ENCODE assay signal across 19 mouse cellular contexts in genomic region chr5:97857101-97857500, GRCm38 (mm10).
DNase-seq lines count a peak whose midpoint lies in the region; TF ChIP-seq lines count a peak whose summit lies in the region.
"Had no signal": no experiment of that assay in that cellular context is flagged by ENCODE, and none has a peak within 500 bp of the region (broad histone marks: within the 10 kb centered on the region; RNA-seq: fewer than 3 reads in every experiment).

No protein-coding gene starts in this region.

- no peaks in the 10 kb centered on the region for H3K27me3 ChIP-seq in forebrain, embryonic 10.5 days (ENCODE audit: poor library complexity, severe bottlenecking)
- H3K27me3 ChIP-seq: embryonic facial prominence, embryonic 12.5 days; forebrain, embryonic 12.5 days; hindbrain, embryonic 12.5 days had no signal

- peak; percentile 46 for DNase-seq in gastrocnemius, adult 18-20 months (ENCODE audit: low spot score)
- no peak for DNase-seq in gastrocnemius, postnatal 36 days
- DNase-seq in 3T3-L1 (ENCODE audit: low read depth, low spot score) = peak; percentile 56
- peak; percentile 7 for DNase-seq in adrenal gland, postnatal 10 days
- peak; percentile 39 for DNase-seq in gastrocnemius, postnatal 25 days
- DNase-seq in left cerebral cortex, adult 2 months (ENCODE audit: extremely low spot score in 1 of 2, low spot score in 2 of 2) = no peak
- no peak for DNase-seq in forebrain, embryonic 10.5 days (ENCODE audit: extremely low spot score, low spot score)
- DNase-seq: B cell, adult 2 months; cerebellum, adult 11-12 months; cerebellum, adult 9-10 months; cerebellum, postnatal 25 days; heart, postnatal 10 days; heart, postnatal 4 days; kidney, adult 8-10 months had no signal

- no peak overlapping the region for H3K4me3 ChIP-seq in left cerebral cortex, adult 2 months
- no peak overlapping the region for H3K4me3 ChIP-seq in forebrain, embryonic 10.5 days
- H3K4me3 ChIP-seq: embryonic facial prominence, embryonic 12.5 days; forebrain, embryonic 12.5 days; heart, embryonic 10.5 days; hindbrain, embryonic 12.5 days had no signal

- intact Hi-C loops in gastrocnemius, postnatal 36 days (cut with DNase I) = no loop called here
- intact Hi-C loops in left cerebral cortex, adult 2 months (cut with DNase I) = no loop called here

- no peak for TF ChIP-seq CTCF in left cerebral cortex, adult 2 months (IDR thresholded peaks at IDR 0.05)

- H3K27ac ChIP-seq in left cerebral cortex, adult 2 months = no peak overlapping the region
- no peak overlapping the region for H3K27ac ChIP-seq in forebrain, embryonic 10.5 days
- H3K27ac ChIP-seq: embryonic facial prominence, embryonic 12.5 days; forebrain, embryonic 12.5 days; heart, embryonic 10.5 days; hindbrain, embryonic 12.5 days had no signal

- H3K36me3 ChIP-seq in forebrain, embryonic 10.5 days (replicated peaks) = no peaks in the 10 kb centered on the region
- H3K36me3 ChIP-seq: embryonic facial prominence, embryonic 12.5 days; forebrain, embryonic 12.5 days; G1E; heart, embryonic 10.5 days; hindbrain, embryonic 12.5 days had no signal

- H3K4me1 ChIP-seq in forebrain, embryonic 10.5 days = no peaks in the 10 kb centered on the region
- H3K4me1 ChIP-seq: embryonic facial prominence, embryonic 12.5 days; forebrain, embryonic 12.5 days; heart, embryonic 10.5 days; hindbrain, embryonic 12.5 days had no signal

- no peaks in the 10 kb centered on the region for H3K9me3 ChIP-seq in forebrain, embryonic 10.5 days
- H3K9me3 ChIP-seq: embryonic facial prominence, embryonic 12.5 days; forebrain, embryonic 12.5 days; heart, embryonic 10.5 days; hindbrain, embryonic 12.5 days had no signal

Comparison
In these comparisons a context has a peak if more than half of its experiments do, and no peak if none do; other contexts are left out.
1. DNase-seq: peak in gastrocnemius, adult 18-20 months (single experiment), 3T3-L1 (single experiment), adrenal gland, postnatal 10 days (single experiment) and gastrocnemius, postnatal 25 days (single experiment); none in gastrocnemius, postnatal 36 days (0 of 2), left cerebral cortex, adult 2 months (0 of 2) and forebrain, embryonic 10.5 days (single experiment).